8 mouse cellular contexts compared by ENCODE assay signal in genomic region chr11:120951237-120951636, GRCm38 (mm10). TPM values are rescaled to one million over a fixed set of nuclear protein-coding genes. Genes with fewer than 3 reads are reported as not detected.
DNase-seq lines count a peak whose midpoint lies in the region; ATAC-seq and TF ChIP-seq lines count a peak whose summit lies in the region.

No protein-coding gene starts in this region.

- ATAC-seq in embryonic facial prominence, embryonic 12.5 days (ENCODE audit: insufficient number of reproducible peaks, insufficient read depth, low FRiP score, low TSS enrichment) = peak; percentile 23; the same call in 1 of the 2 replicates
- peak; percentile 53 for ATAC-seq in hindbrain, embryonic 16.5 days
- 0 out of 2 replicates have a peak, but pooled peaks have one; percentile 16 for ATAC-seq in midbrain, embryonic 16.5 days

- TF ChIP-seq CTCF in layer of hippocampus, adult 2 months (conservative IDR thresholded peaks at IDR 0.05) = no peak

- H3K27me3 ChIP-seq in embryonic facial prominence, embryonic 12.5 days = peaks cover 24% of the 10 kb centered on the region
- peaks cover 28% of the 10 kb centered on the region for H3K27me3 ChIP-seq in hindbrain, embryonic 16.5 days (replicated peaks; ENCODE audit: control insufficient read depth, insufficient read depth, low read length)
- peaks cover 24% of the 10 kb centered on the region for H3K27me3 ChIP-seq in midbrain, embryonic 16.5 days (ENCODE audit: control insufficient read depth, insufficient read depth, low read depth, low read length)

- H3K4me3 ChIP-seq in layer of hippocampus, adult 2 months = peak overlapping the region; percentile 49
- H3K4me3 ChIP-seq in embryonic facial prominence, embryonic 12.5 days = peak overlapping the region; percentile 48
- peak overlapping the region; percentile 42 for H3K4me3 ChIP-seq in hindbrain, embryonic 16.5 days (ENCODE audit: low read length)
- H3K4me3 ChIP-seq in midbrain, embryonic 16.5 days (ENCODE audit: low read depth, low read length) = peak overlapping the region; percentile 39

- no peak for DNase-seq in layer of hippocampus, adult 2 months (ENCODE audit: low spot score in 2 of 2)
- DNase-seq in layer of hippocampus, postnatal 25 days (ENCODE audit: extremely low spot score in 1 of 2, low spot score in 1 of 2) = no peak
- no peak for DNase-seq in gastrocnemius, postnatal 10 days
- DNase-seq in adrenal gland, adult 8-10 months = no peak
- no peak for DNase-seq in spleen, adult 18-20 months

- H3K4me2 ChIP-seq in embryonic facial prominence, embryonic 12.5 days (replicated peaks) = peak overlapping the region; percentile 58
- peak overlapping the region; percentile 68 for H3K4me2 ChIP-seq in hindbrain, embryonic 16.5 days (ENCODE audit: low read length)
- peak overlapping the region; percentile 56 for H3K4me2 ChIP-seq in midbrain, embryonic 16.5 days (ENCODE audit: low read length)

- no peaks in the 10 kb centered on the region for H3K9me3 ChIP-seq in embryonic facial prominence, embryonic 12.5 days
- H3K9me3 ChIP-seq in hindbrain, embryonic 16.5 days (ENCODE audit: control insufficient read depth, low read length) = no peaks in the 10 kb centered on the region
- H3K9me3 ChIP-seq in midbrain, embryonic 16.5 days (replicated peaks; ENCODE audit: control insufficient read depth, low read length, poor library complexity, severe bottlenecking) = no peaks in the 10 kb centered on the region

- peak overlapping the region; percentile 61; the same call in 1 of the 2 replicates for H3K27ac ChIP-seq in layer of hippocampus, adult 2 months
- H3K27ac ChIP-seq in embryonic facial prominence, embryonic 12.5 days = peak overlapping the region; percentile 72
- peak overlapping the region; percentile 4; the same call in 1 of the 2 replicates for H3K27ac ChIP-seq in hindbrain, embryonic 16.5 days (ENCODE audit: low read depth, low read length)
- H3K27ac ChIP-seq in midbrain, embryonic 16.5 days (ENCODE audit: low read length) = no peak overlapping the region

- peaks cover 18% of the 10 kb centered on the region for H3K4me1 ChIP-seq in embryonic facial prominence, embryonic 12.5 days
- H3K4me1 ChIP-seq in hindbrain, embryonic 16.5 days (ENCODE audit: control insufficient read depth, insufficient read depth, low read depth, low read length) = peaks cover 18% of the 10 kb centered on the region
- peaks cover 7% of the 10 kb centered on the region; the same call in 1 of the 2 replicates for H3K4me1 ChIP-seq in midbrain, embryonic 16.5 days (ENCODE audit: control insufficient read depth, insufficient read depth, low read length)

- H3K9ac ChIP-seq in embryonic facial prominence, embryonic 12.5 days = 0 out of 2 replicates have a peak overlapping the region, but pooled peaks have one; percentile 64
- H3K9ac ChIP-seq in hindbrain, embryonic 16.5 days (ENCODE audit: low read depth, low read length) = peak overlapping the region; percentile 57
- H3K9ac ChIP-seq in midbrain, embryonic 16.5 days (ENCODE audit: low read depth, low read length) = peak overlapping the region; percentile 52

- peaks cover 23% of the 10 kb centered on the region for H3K36me3 ChIP-seq in embryonic facial prominence, embryonic 12.5 days
- peaks cover 4% of the 10 kb centered on the region; the same call in 1 of the 2 replicates for H3K36me3 ChIP-seq in hindbrain, embryonic 16.5 days (ENCODE audit: control insufficient read depth, insufficient read depth, low read length)
- no peaks in the 10 kb centered on the region for H3K36me3 ChIP-seq in midbrain, embryonic 16.5 days (ENCODE audit: control insufficient read depth, insufficient read depth, low read length)

- 21% methylated on average over 8 of the region's 8 CpGs for WGBS in embryonic facial prominence, embryonic 12.5 days
- WGBS in hindbrain, embryonic 16.5 days = 17% methylated on average over 8 of the region's 8 CpGs
- 17% methylated on average over 8 of the region's 8 CpGs for WGBS in midbrain, embryonic 16.5 days

RNA-seq across cellular contexts. Expression of gene Slc16a3, which starts 3.0 kb away (rescaled TPM):
- 1 to 10 TPM; 1.6 to 1.9 TPM for total RNA-seq in layer of hippocampus, adult 2 months (2021)
- 1 to 10 TPM; 2.0 to 2.2 TPM for total RNA-seq in layer of hippocampus, postnatal 25 days (2021)
- polyA plus RNA-seq in embryonic facial prominence, embryonic 12.5 days (2016; fragmentation: Nextera tagmentation; extraction: Ambion mirVana) = 46.2 and 46.9 TPM in 2 replicates
- 11.5 and 15.2 TPM in 2 replicates for polyA plus RNA-seq in hindbrain, embryonic 16.5 days (2015; fragmentation: Nextera tagmentation; extraction: Ambion mirVana)
- polyA plus RNA-seq in midbrain, embryonic 16.5 days (2015; fragmentation: Nextera tagmentation; extraction: Ambion mirVana) = 9.0 and 10.0 TPM in 2 replicates
- 100 to 1,000 TPM; 193 to 232 TPM for total RNA-seq in gastrocnemius, postnatal 10 days (2021)
- 1 to 10 TPM in 3 of 4 experiments, under 1 TPM in 1; 0.55 to 1.7 (median 1.5) TPM for total RNA-seq in adrenal gland, adult 8-10 months (2022)

RNA-seq across cellular contexts. Expression of gene Ccdc57, which starts 18.6 kb away (rescaled TPM):
- 1 to 10 TPM; 8.4 to 8.7 TPM for total RNA-seq in layer of hippocampus, adult 2 months (2021)
- 1 to 10 TPM; 4.8 to 8.0 TPM for total RNA-seq in layer of hippocampus, postnatal 25 days (2021)
- polyA plus RNA-seq in embryonic facial prominence, embryonic 12.5 days (2016; fragmentation: Nextera tagmentation; extraction: Ambion mirVana) = 7.2 and 7.5 TPM in 2 replicates
- polyA plus RNA-seq in hindbrain, embryonic 16.5 days (2015; fragmentation: Nextera tagmentation; extraction: Ambion mirVana) = 6.3 and 6.7 TPM in 2 replicates
- polyA plus RNA-seq in midbrain, embryonic 16.5 days (2015; fragmentation: Nextera tagmentation; extraction: Ambion mirVana) = 6.8 and 7.1 TPM in 2 replicates
- 1 to 10 TPM; 2.5 to 4.8 TPM for total RNA-seq in gastrocnemius, postnatal 10 days (2021)
- 10 to 100 TPM in 3 of 4 experiments, 1 to 10 TPM in 1; 9.9 to 24.5 (median 15.1) TPM for total RNA-seq in adrenal gland, adult 8-10 months (2022)

RNA-seq across cellular contexts. Expression of gene Csnk1d, which starts 39.9 kb away (rescaled TPM):
- total RNA-seq in layer of hippocampus, adult 2 months (2021) = 100 to 1,000 TPM; 133 to 136 TPM
- 100 to 1,000 TPM; 127 to 128 TPM for total RNA-seq in layer of hippocampus, postnatal 25 days (2021)
- 159 and 160 TPM in 2 replicates for polyA plus RNA-seq in embryonic facial prominence, embryonic 12.5 days (2016; fragmentation: Nextera tagmentation; extraction: Ambion mirVana)
- 124 and 141 TPM in 2 replicates for polyA plus RNA-seq in hindbrain, embryonic 16.5 days (2015; fragmentation: Nextera tagmentation; extraction: Ambion mirVana)
- polyA plus RNA-seq in midbrain, embryonic 16.5 days (2015; fragmentation: Nextera tagmentation; extraction: Ambion mirVana) = 153 and 161 TPM in 2 replicates
- total RNA-seq in gastrocnemius, postnatal 10 days (2021) = 10 to 100 TPM; 67.8 to 77.3 TPM
- total RNA-seq in adrenal gland, adult 8-10 months (2022) = 100 to 1,000 TPM; 117 to 145 (median 136) TPM

Comparison
In these comparisons a context has a peak if more than half of its experiments do, and no peak if none do; other contexts are left out.
1. RNA of gene Slc16a3, which starts 3.0 kb away (total RNA-seq): 193 to 232 TPM in gastrocnemius, postnatal 10 days; 2.0 to 2.2 TPM in layer of hippocampus, postnatal 25 days, 1.6 to 1.9 TPM in layer of hippocampus, adult 2 months and 0.55 to 1.7 TPM in adrenal gland, adult 8-10 months; every median in the first group is over 10 times any median in the second.
2. Peak in every context shown above with its lines, with median percentiles within 50 percentile points of each other: H3K4me3 ChIP-seq, ATAC-seq, H3K4me2 ChIP-seq and H3K9ac ChIP-seq.